Mouse (Mus musculus): ENCODE measurements around the gene Nrtn.

DNA sequence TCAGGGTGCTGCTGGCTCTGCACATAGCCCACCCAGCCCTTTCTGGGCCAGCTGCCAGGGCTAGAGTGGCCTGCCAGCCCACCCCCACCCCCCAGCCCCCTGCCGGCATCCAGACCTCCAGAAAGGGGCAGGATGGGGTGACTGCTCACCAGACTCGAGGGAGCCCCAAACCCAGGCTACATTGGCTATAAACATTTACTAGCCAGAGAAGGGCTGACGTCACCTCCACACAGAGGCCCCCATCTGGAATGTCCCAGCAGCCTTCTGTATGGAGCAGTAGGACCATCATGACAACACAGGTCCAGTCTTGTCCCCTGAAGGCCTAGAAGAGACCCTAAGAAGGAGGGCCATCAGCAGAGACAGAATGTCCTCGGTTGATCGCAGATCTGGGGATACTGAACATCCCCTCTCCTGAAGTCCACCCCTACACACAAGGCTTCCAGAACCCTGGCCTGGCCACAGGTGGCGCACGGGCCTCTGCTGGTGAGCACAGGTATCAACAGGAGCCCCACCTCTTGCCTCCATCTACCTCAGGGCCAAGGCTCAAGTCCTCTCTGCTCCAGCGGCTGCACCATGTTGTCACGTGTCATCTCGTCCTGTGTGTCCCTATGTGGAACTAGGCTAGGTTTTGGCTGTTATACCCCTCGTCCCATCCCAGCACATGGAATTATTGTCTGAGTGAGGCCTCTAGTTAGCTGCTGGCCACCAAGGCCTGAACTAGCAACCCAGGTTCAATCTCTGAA, 33.7 kb downstream of the Nrtn start:
- TF ChIP-seq CTCF (conservative IDR thresholded peaks at IDR 0.05; ENCODE audit: insufficient read depth, insufficient read length, low read depth, low read length), result peak; percentile 27; the same call in 1 of the 2 replicates
- TF ChIP-seq POLR2A (IDR thresholded peaks at IDR 0.05; ENCODE audit: low read depth, low read length), result no peak

Measured in kidney, adult 2 months (tissue).